Mouse (Mus musculus): ENCODE data around the gene Recql.

GRCm38 (mm10) chr6:142411140-142411539 lies 24.3 kb upstream of the Recql start:
- TF ChIP-seq EP300 (optimal IDR thresholded peaks at IDR 0.05) (no peak), CTCF (IDR thresholded peaks at IDR 0.05; ENCODE audit: low read depth) (no peak)
